In genomic region chr3:146812041-146812878, GRCm38 (mm10) we compare ENCODE assay signal across 9 mouse cellular contexts. TPM values are rescaled to one million over a fixed set of nuclear protein-coding genes. Genes with fewer than 3 reads are reported as not detected.
DNase-seq lines count a peak whose midpoint lies in the region; ATAC-seq and TF ChIP-seq lines count a peak whose summit lies in the region.
"Had no signal": no experiment of that assay in that cellular context is flagged by ENCODE, and none has a peak within 500 bp of the region (broad histone marks: within the 10 kb centered on the region; RNA-seq: fewer than 3 reads in every experiment).

No protein-coding gene starts in this region.

- H3K27ac ChIP-seq in kidney, adult 2 months (ENCODE audit: insufficient read depth, low read depth, low read length): peak overlapping the region; percentile 34
- peak overlapping the region; percentile 75 for H3K27ac ChIP-seq in embryonic facial prominence, embryonic 11.5 days (replicated peaks; ENCODE audit: low read depth, low read length)
- peak overlapping the region; percentile 90 for H3K27ac ChIP-seq in hindbrain, embryonic 12.5 days
- H3K27ac ChIP-seq in liver, embryonic 11.5 days (ENCODE audit: low read depth, low read length): peak overlapping the region; percentile 67
- H3K27ac ChIP-seq in neural tube, embryonic 12.5 days: peak overlapping the region; percentile 86; the same call in 1 of the 2 replicates

- 0 out of 2 replicates have a peak, but pooled peaks have one; percentile 16 for ATAC-seq in G1E (ENCODE audit: extremely low read depth, insufficient number of reproducible peaks, low FRiP score, poor library complexity, severe bottlenecking)
- ATAC-seq in embryonic facial prominence, embryonic 11.5 days (replicated peaks; ENCODE audit: insufficient number of reproducible peaks, low FRiP score, low TSS enrichment, low read depth): peak; percentile 84
- peak; percentile 79 for ATAC-seq in hindbrain, embryonic 12.5 days (ENCODE audit: low FRiP score)
- ATAC-seq in liver, embryonic 11.5 days (replicated peaks; ENCODE audit: low FRiP score): peak; percentile 69
- peak; percentile 73 for ATAC-seq in neural tube, embryonic 12.5 days (ENCODE audit: low FRiP score, low read depth)

- TF ChIP-seq POLR2A in kidney, adult 2 months (IDR thresholded peaks at IDR 0.05; ENCODE audit: low read depth, low read length): no peak

- no peak for TF ChIP-seq CTCF in kidney, adult 2 months (conservative IDR thresholded peaks at IDR 0.05; ENCODE audit: insufficient read depth, insufficient read length, low read depth, low read length)
- no peak for TF ChIP-seq CTCF in G1E (IDR thresholded peaks at IDR 0.05; ENCODE audit: low read depth, low read length)

- H3K4me1 ChIP-seq in kidney, adult 2 months (ENCODE audit: control insufficient read depth, insufficient read depth, low read length): peaks cover 5% of the 10 kb centered on the region; the same call in 1 of the 2 replicates
- peaks cover 25% of the 10 kb centered on the region for H3K4me1 ChIP-seq in G1E (ENCODE audit: insufficient read depth, low read depth, low read length)
- H3K4me1 ChIP-seq in embryonic facial prominence, embryonic 11.5 days (ENCODE audit: control insufficient read depth, insufficient read depth, low read length): no peaks in the 10 kb centered on the region
- H3K4me1 ChIP-seq in hindbrain, embryonic 12.5 days: peaks cover 13% of the 10 kb centered on the region
- no peaks in the 10 kb centered on the region for H3K4me1 ChIP-seq in liver, embryonic 11.5 days (replicated peaks; ENCODE audit: control insufficient read depth, insufficient read depth, low read length)
- H3K4me1 ChIP-seq in neural tube, embryonic 12.5 days: peaks cover 8% of the 10 kb centered on the region

- H3K4me3 ChIP-seq in kidney, adult 2 months (ENCODE audit: insufficient read depth, low read depth, low read length): peak overlapping the region; percentile 74
- peak overlapping the region; percentile 95 for H3K4me3 ChIP-seq in G1E (ENCODE audit: low read depth, low read length)
- peak overlapping the region; percentile 94 for H3K4me3 ChIP-seq in embryonic facial prominence, embryonic 11.5 days (ENCODE audit: low read depth, low read length)
- H3K4me3 ChIP-seq in hindbrain, embryonic 12.5 days: peak overlapping the region; percentile 98
- H3K4me3 ChIP-seq in liver, embryonic 11.5 days (ENCODE audit: low read depth, low read length): peak overlapping the region; percentile 76
- H3K4me3 ChIP-seq in neural tube, embryonic 12.5 days: peak overlapping the region; percentile 84

- WGBS in kidney, adult 2 months: under 1% methylated on average over 60 of the region's 60 CpGs
- WGBS in embryonic facial prominence, embryonic 11.5 days: 1% methylated on average over 60 of the region's 60 CpGs
- WGBS in hindbrain, embryonic 12.5 days: 1% methylated on average over 38 of the region's 60 CpGs
- WGBS in liver, embryonic 11.5 days: under 1% methylated on average over 52 of the region's 60 CpGs
- WGBS in neural tube, embryonic 12.5 days: 2% methylated on average over 60 of the region's 60 CpGs

- peak; percentile 75 for DNase-seq in kidney, adult 2 months
- no peak for DNase-seq in kidney, adult 18-20 months
- peak; percentile 23 for DNase-seq in G1E (ENCODE audit: low spot score)
- peak; percentile 52 for DNase-seq in embryonic facial prominence, embryonic 11.5 days (ENCODE audit: low spot score)
- DNase-seq in liver, embryonic 11.5 days (ENCODE audit: low spot score): no peak
- DNase-seq in cerebellum, adult 9-11 months: no peak

- no peaks in the 10 kb centered on the region for H3K36me3 ChIP-seq in kidney, adult 2 months (ENCODE audit: control insufficient read depth, insufficient read depth, low read length)
- peaks cover 16% of the 10 kb centered on the region for H3K36me3 ChIP-seq in G1E (replicated peaks)
- H3K36me3 ChIP-seq in embryonic facial prominence, embryonic 11.5 days (replicated peaks; ENCODE audit: control insufficient read depth, insufficient read depth, low read depth, low read length): no peaks in the 10 kb centered on the region
- no peaks in the 10 kb centered on the region for H3K36me3 ChIP-seq in hindbrain, embryonic 12.5 days
- no peaks in the 10 kb centered on the region; the same call in 1 of the 2 replicates for H3K36me3 ChIP-seq in liver, embryonic 11.5 days (ENCODE audit: control insufficient read depth, insufficient read depth, low read length)
- H3K36me3 ChIP-seq in neural tube, embryonic 12.5 days: no peaks in the 10 kb centered on the region; the same call in 1 of the 2 replicates

- no peaks in the 10 kb centered on the region for H3K9me3 ChIP-seq in G1E (replicated peaks)
- H3K9me3 ChIP-seq in embryonic facial prominence, embryonic 11.5 days (replicated peaks; ENCODE audit: control insufficient read depth, low read length): no peaks in the 10 kb centered on the region
- no peaks in the 10 kb centered on the region for H3K9me3 ChIP-seq in hindbrain, embryonic 12.5 days (replicated peaks)
- no peaks in the 10 kb centered on the region for H3K9me3 ChIP-seq in liver, embryonic 11.5 days (ENCODE audit: control insufficient read depth, low read length)
- H3K9me3 ChIP-seq in neural tube, embryonic 12.5 days: no peaks in the 10 kb centered on the region

- H3K4me2 ChIP-seq in embryonic facial prominence, embryonic 11.5 days (ENCODE audit: low read depth, low read length): peak overlapping the region; percentile 64
- peak overlapping the region; percentile 84 for H3K4me2 ChIP-seq in hindbrain, embryonic 12.5 days (replicated peaks)
- peak overlapping the region; percentile 65 for H3K4me2 ChIP-seq in liver, embryonic 11.5 days
- H3K4me2 ChIP-seq in neural tube, embryonic 12.5 days (replicated peaks): peak overlapping the region; percentile 79

- H3K27me3 ChIP-seq in kidney, adult 2 months (replicated peaks; ENCODE audit: control insufficient read depth, insufficient read depth, low read length): no peaks in the 10 kb centered on the region
- H3K27me3 ChIP-seq in G1E (ENCODE audit: insufficient read depth, low read length): no peaks in the 10 kb centered on the region
- no peaks in the 10 kb centered on the region for H3K27me3 ChIP-seq in embryonic facial prominence, embryonic 11.5 days (ENCODE audit: control insufficient read depth, insufficient read depth, low read length)
- H3K27me3 ChIP-seq in hindbrain, embryonic 12.5 days: no peaks in the 10 kb centered on the region
- H3K27me3 ChIP-seq in liver, embryonic 11.5 days (replicated peaks; ENCODE audit: control insufficient read depth, insufficient read depth, low read length): no peaks in the 10 kb centered on the region
- H3K27me3 ChIP-seq in neural tube, embryonic 12.5 days (replicated peaks): no peaks in the 10 kb centered on the region

- H3K9ac ChIP-seq in embryonic facial prominence, embryonic 11.5 days (replicated peaks; ENCODE audit: low read length): peak overlapping the region; percentile 96
- peak overlapping the region; percentile 97 for H3K9ac ChIP-seq in hindbrain, embryonic 12.5 days
- peak overlapping the region; percentile 84 for H3K9ac ChIP-seq in liver, embryonic 11.5 days (ENCODE audit: low read depth, low read length)
- H3K9ac ChIP-seq in neural tube, embryonic 12.5 days: peak overlapping the region; percentile 91

RNA-seq across cellular contexts. Expression of gene Prkacb, which starts 0.5 kb away (rescaled TPM):
- 20.6 and 23.3 TPM in 2 replicates for polyA plus RNA-seq in kidney, adult 2 months (2012; rRNA removed)
- total RNA-seq in G1E (2014; fragmentation: Nextera tagmentation) (91.3 and 102 TPM in 2 replicates), G1E (2017) (146 and 165 TPM in 2 replicates)
- 12.0 and 13.5 TPM in 2 replicates for polyA plus RNA-seq in G1E (2012)
- 78.1 and 80.9 TPM in 2 replicates for polyA plus RNA-seq in embryonic facial prominence, embryonic 11.5 days (2014; fragmentation: Nextera tagmentation; extraction: Ambion mirVana)
- 102 and 112 TPM in 2 replicates for polyA plus RNA-seq in hindbrain, embryonic 12.5 days (2016; fragmentation: Nextera tagmentation; extraction: Ambion mirVana)
- 38.6 and 40.2 TPM in 2 replicates for polyA plus RNA-seq in liver, embryonic 11.5 days (2014; fragmentation: Nextera tagmentation; extraction: Ambion mirVana)
- polyA plus RNA-seq in neural tube, embryonic 12.5 days (2016; fragmentation: Nextera tagmentation; extraction: Ambion mirVana): 98.7 and 99.4 TPM in 2 replicates

RNA-seq across cellular contexts. Expression of gene Ttll7, which starts 39.9 kb away (rescaled TPM):
- polyA plus RNA-seq in kidney, adult 2 months (2012; rRNA removed): 0.68 and 0.84 TPM in 2 replicates
- total RNA-seq in G1E (2014; fragmentation: Nextera tagmentation) (not detected in 2 replicates), G1E (2017) (0.06 and 0.38 TPM in 2 replicates)
- not detected in 2 replicates for polyA plus RNA-seq in G1E (2012)
- polyA plus RNA-seq in embryonic facial prominence, embryonic 11.5 days (2014; fragmentation: Nextera tagmentation; extraction: Ambion mirVana): 7.3 and 7.6 TPM in 2 replicates
- polyA plus RNA-seq in hindbrain, embryonic 12.5 days (2016; fragmentation: Nextera tagmentation; extraction: Ambion mirVana): 9.7 and 9.8 TPM in 2 replicates
- 0.99 and 1.0 TPM in 2 replicates for polyA plus RNA-seq in liver, embryonic 11.5 days (2014; fragmentation: Nextera tagmentation; extraction: Ambion mirVana)
- polyA plus RNA-seq in neural tube, embryonic 12.5 days (2016; fragmentation: Nextera tagmentation; extraction: Ambion mirVana): 14.6 and 19.8 TPM in 2 replicates
- total RNA-seq: neutrophil, adult 5-6 weeks had no signal

Comparison
In these comparisons a context has a peak if more than half of its experiments do, and no peak if none do; other contexts are left out.
1. DNase-seq: peak in kidney, adult 2 months (single experiment), G1E (single experiment) and embryonic facial prominence, embryonic 11.5 days (single experiment); none in kidney, adult 18-20 months (single experiment), liver, embryonic 11.5 days (single experiment) and cerebellum, adult 9-11 months (single experiment).
2. H3K27ac ChIP-seq: peak in every context shown above with its lines; median percentile 90 in hindbrain, embryonic 12.5 days; 86 in neural tube, embryonic 12.5 days; 75 in embryonic facial prominence, embryonic 11.5 days; 67 in liver, embryonic 11.5 days; 34 in kidney, adult 2 months.
3. ATAC-seq: peak in every context shown above with its lines; median percentile 84 in embryonic facial prominence, embryonic 11.5 days; 79 in hindbrain, embryonic 12.5 days; 73 in neural tube, embryonic 12.5 days; 69 in liver, embryonic 11.5 days; 16 in G1E.
4. Peak in every context shown above with its lines, with median percentiles within 50 percentile points of each other: H3K4me3 ChIP-seq, H3K4me2 ChIP-seq and H3K9ac ChIP-seq.